Mouse (Mus musculus) liver, postnatal 0 days (tissue): ENCODE data around the gene Gmpr2. TPM values are rescaled to one million over a fixed set of nuclear protein-coding genes. Genes with fewer than 3 reads are reported as not detected.
A peak's percentile ranks its signal among the peaks of the same experiment; 100 is the strongest.

ENCODE experiments used
- ATAC-seq: fragments of 200-750 bp; cut with Nextera tagmentation; 2 replicates; pipeline ENCODE4 v1.8.0; 2017; ENCODE audit warnings: mild to moderate bottlenecking, moderate library complexity
- DNase-seq: peaks from one replicate; pipeline ENCODE4 v3.0.0-alpha.2; 2016
- H3K27ac ChIP-seq: fragments of 300-500 bp; sonication (generic); 2 replicates; pipeline ENCODE4 v1.5.1; 2014; ENCODE audit warnings: antibody characterized with exemption, moderate library complexity, mild to moderate bottlenecking, low read depth
- H3K27me3 ChIP-seq: fragments of 300-500 bp; sonication (generic); 2 replicates; pipeline ENCODE4 v1.6.1; 2014; ENCODE audit warnings: low read length, control low read depth, mixed read lengths; ENCODE audit not compliant: insufficient read depth
- H3K36me3 ChIP-seq: fragments of 300-500 bp; sonication (generic); replicated peaks from 2 replicates; pipeline ENCODE4 v1.6.1; 2014; ENCODE audit warnings: mild to moderate bottlenecking, control low read depth, low read length, moderate library complexity, mixed read lengths; ENCODE audit not compliant: insufficient read depth
- H3K4me1 ChIP-seq: fragments of 300-500 bp; sonication (generic); 2 replicates; pipeline ENCODE4 v1.6.1; 2014; ENCODE audit warnings: antibody characterized with exemption, mild to moderate bottlenecking, control low read depth; ENCODE audit not compliant: insufficient read depth
- H3K4me2 ChIP-seq: fragments of 300-500 bp; sonication (generic); 2 replicates; pipeline ENCODE4 v1.6.1; 2014; ENCODE audit warnings: low read depth, mild to moderate bottlenecking, low read length, moderate library complexity, mixed read lengths
- H3K4me3 ChIP-seq: fragments of 300-500 bp; sonication (generic); 2 replicates; pipeline ENCODE4 v1.5.1; 2014; ENCODE audit warnings: low read depth, low read length
- H3K9ac ChIP-seq: fragments of 300-500 bp; sonication (generic); replicated peaks from 2 replicates; pipeline ENCODE4 v1.6.1; 2014; ENCODE audit warnings: mild to moderate bottlenecking, moderate library complexity
- H3K9me3 ChIP-seq: fragments of 300-500 bp; sonication (generic); 2 replicates; pipeline ENCODE4 v1.6.1; 2016; ENCODE audit warnings: mild to moderate bottlenecking, control low read depth, low read length, mixed read lengths
- CTCF ChIP-seq: sonication (generic); IDR thresholded peaks from 2 replicates; pipeline ENCODE4 v1.5.1; 2016; ENCODE audit warnings: antibody characterized with exemption, low read depth
- EP300 ChIP-seq: IDR thresholded peaks from 2 replicates; pipeline ENCODE4 v1.6.1; 2016; ENCODE audit warnings: antibody characterized with exemption, low read depth, mild to moderate bottlenecking
- WGBS: fragments of 180-500 bp; shearing (Covaris S2); extraction: QIAGEN DNeasy Blood & Tissue Kit; methylation state at CpG from one replicate; pipeline ENCODE4 v1.1.7; 2014; ENCODE audit not compliant: insufficient replicate concordance; 5-methylcytosine and 5-hydroxymethylcytosine counted together
- polyA plus RNA-seq: library from polyadenylated mRNA; unstranded; fragments of >200 nt; fragmentation: Nextera tagmentation; extraction: Ambion mirVana; gene quantifications from 2 replicates; pipeline ENCODE4 v1.2.1, GENCODE M21; 2015

The Gmpr2 gene
- polyA plus RNA-seq, 1 experiment from 2014 or later = 17.4 TPM

DNA sequence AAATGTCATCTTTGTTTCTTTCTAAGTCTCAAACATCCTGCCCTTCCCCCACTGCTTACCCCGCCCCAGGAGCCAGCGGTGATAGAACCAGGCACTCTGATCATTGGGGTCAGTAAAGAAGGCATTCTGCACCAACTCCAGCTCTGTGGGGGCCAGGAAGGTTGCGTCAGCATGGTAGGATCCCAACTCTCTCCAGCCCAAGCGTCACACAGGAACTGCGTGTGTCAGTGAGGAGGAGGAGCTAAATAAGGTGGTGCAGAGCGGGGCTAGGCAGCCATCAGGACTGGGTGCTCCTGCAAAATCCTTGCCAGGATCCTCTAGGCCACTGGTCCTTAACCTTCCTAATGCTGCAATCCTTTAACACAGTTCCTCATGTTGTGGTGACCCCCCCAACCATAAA, 48.0 kb downstream of the Gmpr2 start:
- no peak for ATAC-seq
- Histone ChIP-seq H3K9me3 (no peaks in the 10 kb centered on the region), H3K36me3 (peaks cover 19% of the 10 kb centered on the region), H3K9ac (no peak overlapping the region), H3K4me1 (peaks cover 22% of the 10 kb centered on the region), H3K4me3 (no peak overlapping the region), H3K4me2 (no peak overlapping the region), H3K27me3 (no peaks in the 10 kb centered on the region), H3K27ac (no peak overlapping the region)
- TF ChIP-seq EP300 (no peak), CTCF (no peak)
- WGBS = 78% methylated on average over 6 of the region's 6 CpGs
- DNase-seq = no peak

DNA sequence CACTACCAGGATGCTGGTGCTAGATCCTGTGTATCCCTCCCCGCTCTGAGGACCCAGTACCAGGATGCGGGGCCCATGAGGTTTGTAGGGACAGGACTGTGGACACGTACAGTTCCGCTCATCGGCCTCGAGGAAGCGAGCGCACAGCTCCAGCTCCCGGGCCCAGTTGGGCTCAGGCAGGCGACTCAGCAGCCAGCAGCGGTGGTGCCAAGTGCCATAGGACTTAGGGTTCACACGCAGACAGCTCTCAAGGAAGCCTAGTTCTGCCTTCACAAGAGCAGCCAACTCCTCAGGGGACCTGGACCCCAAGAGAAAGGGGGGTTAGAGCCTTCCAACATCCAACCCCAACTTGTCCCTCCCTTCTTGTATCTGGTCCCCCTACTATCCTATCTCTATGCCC, 48.9 kb downstream of the Gmpr2 start:
- Histone ChIP-seq H3K9ac (no peak overlapping the region), H3K27ac (peak overlapping the region; percentile 56), H3K4me1 (peaks cover 28% of the 10 kb centered on the region), H3K4me2 (peak overlapping the region; percentile 84), H3K27me3 (no peaks in the 10 kb centered on the region), H3K9me3 (no peaks in the 10 kb centered on the region), H3K4me3 (no peak overlapping the region), H3K36me3 (peaks cover 19% of the 10 kb centered on the region)
- no peak for TF ChIP-seq EP300
- no peak for DNase-seq
- no peak for ATAC-seq
- WGBS = 88% methylated on average over 12 of the region's 12 CpGs

DNA sequence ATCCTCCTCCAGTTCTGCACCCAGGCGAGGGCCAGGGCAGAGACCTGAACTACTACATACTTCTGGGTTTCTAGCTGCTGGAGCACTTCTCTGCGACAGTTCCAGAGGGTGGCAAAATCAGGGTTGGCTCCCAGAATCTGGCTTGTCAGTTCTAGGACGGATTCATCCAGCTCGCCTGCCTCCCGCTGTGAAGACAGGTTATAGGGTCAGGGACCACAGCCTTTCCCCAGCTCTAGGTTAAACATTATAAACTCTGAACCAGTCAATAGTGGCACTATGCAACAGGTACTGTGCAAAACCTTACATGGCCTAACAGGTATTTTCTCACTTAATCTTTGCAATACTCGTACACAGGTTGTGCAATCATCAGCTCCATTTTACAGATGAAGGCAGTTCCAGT, 49.3 kb downstream of the Gmpr2 start:
- TF ChIP-seq CTCF (no peak), EP300 (no peak)
- Histone ChIP-seq H3K4me1 (peaks cover 28% of the 10 kb centered on the region), H3K9me3 (no peaks in the 10 kb centered on the region), H3K4me3 (peak overlapping the region; percentile 75), H3K36me3 (peaks cover 19% of the 10 kb centered on the region), H3K27ac (peak overlapping the region; percentile 93), H3K27me3 (no peaks in the 10 kb centered on the region), H3K9ac (no peak overlapping the region), H3K4me2 (peak overlapping the region; percentile 84)
- peak; percentile 56 for ATAC-seq
- DNase-seq = no peak
- WGBS = 62% methylated on average over 6 of the region's 6 CpGs

DNA sequence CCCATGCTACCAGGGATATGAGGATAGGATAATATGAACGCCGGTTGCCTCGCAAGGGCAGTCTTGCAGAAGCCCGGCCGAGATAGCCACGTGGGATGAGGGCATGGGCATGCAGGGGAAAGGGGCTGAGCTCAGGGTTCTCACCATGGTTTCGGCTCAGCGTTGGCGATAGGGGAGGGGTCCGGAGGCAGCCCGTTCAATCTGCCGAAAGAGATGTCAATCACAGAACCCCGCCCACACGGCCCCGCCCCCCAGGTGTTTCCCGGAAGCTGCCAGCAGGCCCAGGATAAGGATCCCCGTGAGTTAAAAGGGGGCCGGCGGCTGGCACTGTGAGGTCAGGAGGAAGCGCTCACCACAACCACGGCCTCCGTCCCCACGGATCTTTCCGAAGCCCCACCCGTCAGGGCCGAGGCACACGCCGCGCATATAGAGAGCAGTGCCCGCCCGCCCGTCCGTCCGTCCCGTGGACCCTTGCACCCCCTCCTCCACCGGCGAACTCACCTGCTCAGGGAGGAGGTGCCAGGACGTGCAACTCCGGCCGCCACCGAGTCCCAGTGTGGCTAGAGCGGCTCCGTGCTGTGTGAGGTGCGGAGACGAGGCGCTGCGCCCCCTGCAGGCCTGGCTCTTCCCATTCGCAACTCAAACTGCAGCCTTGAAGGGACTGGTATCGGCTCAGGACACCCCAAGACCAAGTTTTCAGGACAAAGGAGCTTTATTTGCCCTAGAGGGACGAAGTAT, 50.1 kb downstream of the Gmpr2 start, which contains the start of gene Rabggta:
TSS of gene Rabggta (minus strand) at position 564 of the 738 bp plus-strand sequence.
- ATAC-seq = peak; percentile 90
- Histone ChIP-seq H3K9ac (peak within 1 kb of the TSS; percentile 79), H3K27me3 (no peaks in the 10 kb centered on the region), H3K4me3 (peak within 1 kb of the TSS; percentile 75), H3K36me3 (peaks cover 19% of the 10 kb centered on the region), H3K4me1 (peaks cover 28% of the 10 kb centered on the region), H3K4me2 (peak within 1 kb of the TSS; percentile 84), H3K27ac (peak within 1 kb of the TSS; percentile 93), H3K9me3 (no peaks in the 10 kb centered on the region)
- WGBS = under 1% methylated on average over 50 of the region's 50 CpGs
- peak; percentile 3; the same call in 1 of the 2 replicates for TF ChIP-seq EP300
- peak; percentile 99 for TF ChIP-seq CTCF
- peak; percentile 97 for DNase-seq

DNA sequence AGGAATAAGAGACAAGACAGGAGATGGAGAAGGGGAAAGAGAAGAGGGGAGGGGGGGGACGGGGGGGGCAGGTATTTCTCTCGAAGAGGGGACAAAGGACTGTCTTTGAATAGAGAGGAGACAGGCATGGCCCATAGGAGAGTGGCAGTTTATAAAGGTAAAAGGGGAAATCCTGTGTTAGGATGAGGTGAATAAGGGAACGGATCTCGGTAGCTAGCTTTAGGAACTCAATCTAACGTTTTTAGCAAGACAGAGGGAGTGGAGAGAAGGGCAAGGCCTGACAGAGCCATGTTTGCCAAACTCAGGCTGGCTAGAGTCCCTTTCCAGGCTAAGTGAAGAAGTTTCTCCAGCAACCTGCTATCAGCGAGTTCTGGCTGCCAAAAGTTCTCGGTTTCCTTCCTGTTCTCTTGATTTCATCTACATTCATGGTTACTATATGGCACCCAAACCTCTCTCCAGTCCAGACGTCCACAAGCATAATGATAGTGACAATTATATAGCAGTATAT, 50.8 kb downstream of the Gmpr2 start:
- Histone ChIP-seq H3K27me3 (no peaks in the 10 kb centered on the region), H3K27ac (peak overlapping the region; percentile 93), H3K4me3 (peak overlapping the region; percentile 75; the same call in 1 of the 2 replicates), H3K4me2 (peak overlapping the region; percentile 84), H3K36me3 (peaks cover 14% of the 10 kb centered on the region), H3K9ac (peak overlapping the region; percentile 79; the same call in 1 of the 2 replicates), H3K9me3 (no peaks in the 10 kb centered on the region), H3K4me1 (peaks cover 28% of the 10 kb centered on the region)
- no peak for ATAC-seq
- TF ChIP-seq EP300 (no peak), CTCF (no peak)
- 37% methylated on average over 8 of the region's 8 CpGs for WGBS
- DNase-seq = no peak

DNA sequence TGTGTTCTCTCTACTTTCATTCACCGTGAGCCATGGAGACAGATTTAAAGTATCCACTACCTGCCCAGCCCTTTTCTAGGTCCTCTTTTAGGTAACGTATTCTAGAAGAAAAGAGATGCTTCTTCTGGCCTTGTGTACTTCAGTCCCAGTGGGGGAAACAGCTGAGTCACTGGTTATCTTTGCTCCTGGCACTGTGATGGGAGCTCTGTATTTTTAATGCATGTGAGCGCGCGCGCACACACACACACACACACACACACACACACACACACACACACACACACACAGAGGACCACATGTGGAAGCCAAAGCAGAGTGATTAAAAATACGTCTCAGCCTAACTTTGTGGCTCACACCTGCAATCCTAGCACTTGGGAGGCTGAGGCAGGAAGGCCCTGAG, 51.7 kb downstream of the Gmpr2 start:
- no peak overlapping the region for H3K4me2 ChIP-seq
- peaks cover 6% of the 10 kb centered on the region; the same call in 1 of the 2 replicates for H3K36me3 ChIP-seq
- WGBS = 75% methylated on average over 7 of the region's 7 CpGs
- H3K27ac ChIP-seq = peak overlapping the region; percentile 93; the same call in 1 of the 2 replicates
- H3K4me3 ChIP-seq = no peak overlapping the region
- no peaks in the 10 kb centered on the region for H3K27me3 ChIP-seq
- TF ChIP-seq EP300 = no peak
- no peak for TF ChIP-seq CTCF
- no peak overlapping the region for H3K9ac ChIP-seq
- H3K9me3 ChIP-seq = no peaks in the 10 kb centered on the region
- ATAC-seq (no peak), DNase-seq (no peak)
- peaks cover 28% of the 10 kb centered on the region for H3K4me1 ChIP-seq
